Mouse (Mus musculus) lung, adult 2 months (tissue): ENCODE measurements around the gene Slc29a1. TPM values are rescaled to one million over a fixed set of nuclear protein-coding genes. Genes with fewer than 3 reads are reported as not detected.

Source experiments
- DNase-seq: peaks from one replicate; pipeline ENCODE4 v3.0.0; 2022
- H3K4me1 ChIP-seq: fragments of 200-500 bp; 2 replicates; pipeline ENCODE4 v1.6.1; 2011; ENCODE audit warnings: low read length; ENCODE audit not compliant: control insufficient read depth, insufficient read depth
- H3K4me3 ChIP-seq: fragments of 200-500 bp; replicated peaks from 2 replicates; pipeline ENCODE3; 2011; ENCODE audit warnings: low read depth, mild to moderate bottlenecking, control low read depth, low read length; ENCODE audit errors: extremely low read depth
- CTCF ChIP-seq: fragments of 200-500 bp; IDR thresholded peaks from 2 replicates; pipeline ENCODE4 v1.5.1; 2011; ENCODE audit warnings: mild to moderate bottlenecking, low read length, control low read depth; ENCODE audit not compliant: insufficient read depth
- POLR2A ChIP-seq: fragments of 200-500 bp; IDR thresholded peaks from 2 replicates; pipeline ENCODE4 v1.6.1; 2011; ENCODE audit warnings: low read depth, mild to moderate bottlenecking, control low read depth, low read length, borderline replicate concordance; ENCODE audit errors: extremely low read depth
- whole genome bisulfite sequencing: fragments of 180-500 bp; shearing (Covaris S2); methylation state at CpG from one replicate; pipeline ENCODE4 v1.1.7; 2018; 5-methylcytosine and 5-hydroxymethylcytosine counted together
- polyA plus RNA-seq: library from polyadenylated mRNA; depleted of rRNA; stranded (reverse); fragments of >200 nt; gene quantifications from 2 replicates; pipeline ENCODE4 v1.2.3, GENCODE M21; 2012; rRNA removed

Gene Slc29a1
- polyA plus RNA-seq = 185 and 186 TPM in 2 replicates

- Histone ChIP-seq H3K4me3 (peak within 1 kb of the TSS; percentile 25), H3K4me1 (peaks cover 16% of the 10 kb centered on the region)
- no peak for TF ChIP-seq CTCF
- no peak for TF ChIP-seq POLR2A
- DNase-seq = peak; percentile 66
- WGBS = 24% methylated on average over 32 of the region's 32 CpGs
Measured at GRCm38 (mm10) chr17:45599446-45600242, at the start of gene Slc29a1. TSS of gene Slc29a1 (minus strand) at chr17:45599606.

GRCm38 (mm10) chr17:45644185-45644584, 44.8 kb upstream of the Slc29a1 start:
- Histone ChIP-seq H3K4me1 (no peaks in the 10 kb centered on the region), H3K4me3 (no peak overlapping the region)
- no peak for DNase-seq
- TF ChIP-seq CTCF (no peak), POLR2A (no peak)
- WGBS = 85% methylated on average over 4 of the region's 4 CpGs

- H3K4me3 ChIP-seq = no peak overlapping the region
- H3K4me1 ChIP-seq = no peaks in the 10 kb centered on the region
- DNase-seq = peak; percentile 69
- 22% methylated on average over 12 of the region's 12 CpGs for WGBS
- TF ChIP-seq CTCF (peak; percentile 72), POLR2A (no peak)
Measured at GRCm38 (mm10) chr17:45642701-45643100, 43.3 kb upstream of the Slc29a1 start.

- TF ChIP-seq POLR2A (no peak), CTCF (no peak)
- WGBS = 83% methylated on average over 8 of the region's 8 CpGs
- no peak for DNase-seq
Measured at GRCm38 (mm10) chr17:45641981-45642380, 42.6 kb upstream of the Slc29a1 start.

GRCm38 (mm10) chr17:45638596-45639295, 39.3 kb upstream of the Slc29a1 start:
- Histone ChIP-seq H3K4me3 (no peak overlapping the region), H3K4me1 (no peaks in the 10 kb centered on the region)
- DNase-seq = no peak
- no peak for TF ChIP-seq POLR2A
- TF ChIP-seq CTCF = no peak
- 68% methylated on average over 16 of the region's 16 CpGs for WGBS

More at GRCm38 (mm10) chr17:45641981-45642380, 42.6 kb upstream of the Slc29a1 start:
- Histone ChIP-seq H3K4me1 (no peaks in the 10 kb centered on the region), H3K4me3 (no peak overlapping the region)

- TF ChIP-seq POLR2A (no peak), CTCF (no peak)
- DNase-seq = no peak
- H3K4me1 ChIP-seq = peaks cover 4% of the 10 kb centered on the region
- WGBS = 75% methylated on average over 5 of the region's 5 CpGs
- no peak overlapping the region for H3K4me3 ChIP-seq
Measured at GRCm38 (mm10) chr17:45634033-45634432, 34.6 kb upstream of the Slc29a1 start.

GRCm38 (mm10) chr17:45631940-45632339, 32.5 kb upstream of the Slc29a1 start:
- H3K4me3 ChIP-seq = no peak overlapping the region
- no peak for DNase-seq
- WGBS = 74% methylated on average over 6 of the region's 6 CpGs
- peaks cover 4% of the 10 kb centered on the region for H3K4me1 ChIP-seq
- TF ChIP-seq POLR2A (no peak), CTCF (no peak)

- TF ChIP-seq POLR2A (no peak), CTCF (no peak)
- 64% methylated on average over 3 of the region's 3 CpGs for WGBS
- no peak for DNase-seq
- peaks cover 7% of the 10 kb centered on the region for H3K4me1 ChIP-seq
- no peak overlapping the region for H3K4me3 ChIP-seq
Measured at GRCm38 (mm10) chr17:45630992-45631391, 31.6 kb upstream of the Slc29a1 start.

- WGBS = 3% methylated on average over 34 of the region's 34 CpGs
- Histone ChIP-seq H3K4me3 (peak overlapping the region; percentile 43), H3K4me1 (peaks cover 7% of the 10 kb centered on the region)
- TF ChIP-seq POLR2A (no peak; the same call in 1 of the 2 replicates), CTCF (peak; percentile 30; the same call in 1 of the 2 replicates)
- DNase-seq = peak; percentile 42
Measured at GRCm38 (mm10) chr17:45629861-45630694, 30.7 kb upstream of the Slc29a1 start.
